Mouse (Mus musculus) thymus, postnatal 36 days (tissue): ENCODE measurements around the gene Mindy4.

ENCODE experiments used
- DNase-seq, 2 experiments: peaks; one replicate each; pipeline ENCODE4 v3.0.0; 2022; ENCODE audit warnings: mixed read lengths in 2 of 2

Gene Mindy4

DNA sequence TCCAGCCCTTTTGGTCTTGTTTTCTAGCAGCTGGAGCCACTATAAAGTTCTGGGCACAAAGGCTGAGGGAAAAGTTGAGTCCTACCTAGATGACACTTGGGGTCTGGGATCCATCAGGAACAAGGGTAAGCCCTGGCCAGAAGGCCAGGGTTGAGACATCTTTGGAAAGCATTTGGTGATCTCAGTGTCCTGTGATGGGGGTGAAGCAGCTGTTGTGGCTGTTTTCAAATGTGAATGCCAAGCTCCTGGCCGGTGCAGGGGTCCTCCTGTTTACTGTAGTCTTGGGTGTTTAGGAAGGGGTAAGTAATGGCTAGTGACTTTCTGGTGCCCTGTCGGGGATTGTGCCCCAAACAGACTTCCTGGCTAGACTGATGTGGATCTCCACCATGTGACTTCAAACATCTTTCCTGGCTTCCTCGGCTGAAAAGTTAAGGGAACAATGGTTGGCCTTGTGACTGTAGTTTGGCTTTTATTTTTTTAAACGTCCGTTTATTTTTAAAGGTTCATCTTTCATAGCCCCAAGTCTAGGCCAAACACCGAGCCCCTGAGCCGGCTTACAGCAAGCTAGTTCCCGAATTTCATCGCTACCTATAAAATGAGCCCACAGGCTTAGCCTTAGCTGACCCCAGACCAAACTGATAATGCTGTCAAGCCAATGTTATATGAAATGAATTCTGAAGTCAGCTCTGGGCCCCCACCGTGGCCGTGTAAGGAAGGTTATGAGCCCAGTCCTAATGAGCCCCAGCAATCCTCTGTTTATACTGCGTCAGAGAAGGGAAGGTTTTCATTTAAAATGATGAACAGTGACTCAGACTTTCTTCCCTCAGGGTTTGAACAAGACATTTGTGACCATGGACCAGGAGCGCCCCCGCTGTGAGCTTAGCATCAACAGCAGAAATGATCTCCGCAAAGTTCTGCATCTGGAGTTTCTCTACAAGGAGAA is 7.5 kb downstream of the Mindy4 start:
- DNase-seq = no peak

DNA sequence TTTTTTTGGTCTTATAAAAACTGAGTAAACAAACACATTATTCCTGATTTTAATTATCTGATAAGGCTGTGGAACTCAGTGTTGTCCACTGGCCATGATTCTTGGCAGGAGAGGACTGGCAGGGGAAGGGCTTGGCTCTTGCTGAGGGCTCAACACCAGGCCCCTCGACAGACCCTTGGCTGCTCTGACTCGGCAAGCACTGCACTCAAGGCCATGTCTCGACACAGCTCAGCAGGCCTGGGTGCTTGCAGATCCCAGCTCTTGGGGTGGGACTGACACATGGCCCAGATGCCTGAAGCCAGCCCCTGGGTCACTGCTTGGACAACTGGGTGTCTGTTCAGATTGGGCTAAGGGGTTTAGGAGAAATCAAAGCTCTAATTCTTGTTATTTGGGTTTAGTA is 11.4 kb downstream of the Mindy4 start:
- DNase-seq = no peak

DNA sequence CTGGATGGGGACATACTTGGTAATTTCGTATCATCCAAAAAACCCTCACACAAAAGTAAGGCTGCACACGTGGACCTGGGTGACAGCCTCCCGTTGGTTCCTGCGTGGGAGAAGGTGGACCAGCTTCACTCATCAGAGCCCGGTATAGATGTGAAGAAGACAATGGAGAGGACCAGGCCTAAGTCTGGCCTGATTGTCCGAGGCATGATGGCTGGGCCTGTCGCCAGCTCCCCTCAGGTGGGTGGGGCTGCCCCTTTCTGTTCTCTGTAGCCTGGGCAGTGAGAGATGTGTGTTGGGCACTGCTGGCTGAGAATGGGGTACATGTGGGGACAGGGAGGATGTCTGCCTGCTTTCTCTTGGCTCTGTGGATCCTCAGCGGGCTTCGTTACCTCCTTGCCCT is 15.0 kb downstream of the Mindy4 start:
- no peak for DNase-seq

DNA sequence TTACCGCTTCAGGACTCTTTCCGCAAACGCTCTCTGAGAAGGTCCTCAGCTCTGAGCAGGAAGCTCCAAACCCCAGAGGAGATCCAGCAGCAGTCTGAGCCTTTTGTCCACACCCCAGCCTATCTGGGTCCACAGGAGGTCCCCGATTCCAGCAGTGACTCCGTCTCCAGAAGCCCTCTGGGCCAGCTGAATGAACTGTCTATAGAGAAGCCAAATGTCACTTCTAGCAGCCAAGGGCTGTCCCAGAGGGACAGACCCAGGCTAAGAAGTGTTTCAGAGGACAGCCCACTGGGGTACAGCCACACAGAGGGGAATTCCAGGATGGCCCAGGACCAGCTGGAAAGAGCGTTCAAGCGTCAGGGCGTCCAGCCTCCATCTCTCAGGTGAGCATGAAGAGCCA is 20.8 kb downstream of the Mindy4 start:
- no peak for DNase-seq

DNA sequence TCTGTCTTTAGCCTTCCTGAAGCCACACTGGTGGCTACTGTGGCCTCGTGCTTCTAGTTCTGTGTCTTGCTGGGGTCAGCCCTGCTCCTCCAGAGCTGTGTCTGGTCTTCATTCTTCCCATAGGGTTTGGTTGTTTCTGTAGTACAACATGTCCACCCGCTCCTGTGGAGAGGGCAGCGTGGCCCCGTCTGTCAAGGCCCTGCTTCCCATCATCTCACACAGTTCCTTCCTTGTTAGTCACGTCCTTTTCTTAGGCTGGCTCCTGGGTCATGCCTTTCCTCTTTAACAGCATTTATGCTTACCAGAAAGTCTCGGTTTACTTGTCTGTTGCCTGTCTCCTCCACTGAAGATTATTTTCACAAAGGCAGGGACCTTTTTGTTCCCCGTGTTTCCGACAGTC is 26.9 kb downstream of the Mindy4 start:
- DNase-seq = no peak

DNA sequence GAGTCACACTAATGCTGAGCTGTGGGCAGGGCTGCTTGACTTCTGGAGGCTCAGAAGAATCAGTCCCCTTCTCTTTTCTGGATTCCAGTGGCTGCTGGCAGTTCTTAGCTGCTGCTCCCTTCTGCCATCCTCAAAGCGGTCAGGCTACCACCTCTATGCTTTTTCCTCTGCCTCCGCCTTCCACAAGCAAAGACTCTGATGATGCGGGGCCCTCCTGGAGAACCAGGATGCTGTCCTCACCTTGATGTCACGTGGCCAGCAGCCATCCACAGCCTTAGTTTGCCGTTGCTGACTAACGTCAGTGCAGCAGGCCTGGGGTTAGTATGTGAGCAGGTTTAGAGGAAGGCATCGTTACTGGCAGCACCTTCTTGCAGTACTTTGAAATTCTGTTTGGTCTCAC is 28.9 kb downstream of the Mindy4 start:
- no peak for DNase-seq

DNA sequence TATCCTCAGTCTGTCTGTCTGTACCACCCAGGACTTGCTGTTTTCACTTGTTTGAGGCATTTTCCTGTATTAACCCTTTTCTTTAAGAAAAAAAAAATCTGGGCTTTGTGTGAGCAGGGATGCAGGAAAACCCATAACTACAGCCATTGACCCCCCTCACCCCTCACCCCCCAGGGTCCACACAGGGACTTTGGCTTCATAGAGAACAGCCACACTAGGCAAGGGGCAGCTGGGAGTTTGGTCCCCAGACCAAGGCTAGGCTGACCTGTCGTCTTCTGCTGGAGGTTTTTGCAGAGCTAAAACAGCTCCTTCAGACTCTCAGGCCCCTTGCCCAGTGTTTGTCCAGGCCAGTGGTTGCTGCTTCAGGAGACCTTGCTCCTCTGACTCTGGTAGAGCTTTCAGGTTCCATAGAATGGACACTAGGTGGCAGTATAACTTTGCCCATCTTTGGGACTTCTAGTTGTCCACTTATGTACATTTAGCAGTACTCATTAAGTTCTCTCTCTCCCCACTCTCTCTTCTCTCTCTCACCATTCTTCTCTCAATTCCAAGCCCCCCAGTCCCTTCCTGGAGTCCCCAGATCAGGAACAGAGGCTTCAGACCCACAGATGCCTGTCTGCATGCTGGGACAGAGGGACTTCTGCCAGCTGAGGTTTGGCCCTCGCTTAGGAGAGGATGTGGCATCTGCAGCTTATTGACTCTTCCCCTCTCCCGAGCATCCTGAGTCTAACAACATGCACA is 29.5 kb downstream of the Mindy4 start:
- no peak for DNase-seq

DNA sequence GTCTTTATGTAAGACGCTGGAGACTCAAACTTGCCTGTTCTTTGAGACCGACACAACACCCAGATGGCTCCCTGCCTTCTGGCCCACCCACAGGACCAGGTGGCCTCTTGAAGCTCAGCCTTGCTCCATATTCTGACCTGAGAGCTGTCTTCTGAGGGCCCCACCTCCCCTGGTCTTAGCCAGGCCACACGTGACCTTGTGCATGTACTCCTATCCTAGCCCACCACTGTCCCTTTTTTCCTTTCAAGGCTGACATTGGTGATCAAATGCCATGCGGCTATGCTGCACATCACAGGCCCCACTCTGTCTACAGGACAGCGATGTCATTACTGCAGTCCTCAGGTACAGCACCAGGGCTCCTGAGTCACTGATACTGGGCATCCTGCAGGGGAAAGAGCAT is 30.1 kb downstream of the Mindy4 start:
- no peak for DNase-seq

DNA sequence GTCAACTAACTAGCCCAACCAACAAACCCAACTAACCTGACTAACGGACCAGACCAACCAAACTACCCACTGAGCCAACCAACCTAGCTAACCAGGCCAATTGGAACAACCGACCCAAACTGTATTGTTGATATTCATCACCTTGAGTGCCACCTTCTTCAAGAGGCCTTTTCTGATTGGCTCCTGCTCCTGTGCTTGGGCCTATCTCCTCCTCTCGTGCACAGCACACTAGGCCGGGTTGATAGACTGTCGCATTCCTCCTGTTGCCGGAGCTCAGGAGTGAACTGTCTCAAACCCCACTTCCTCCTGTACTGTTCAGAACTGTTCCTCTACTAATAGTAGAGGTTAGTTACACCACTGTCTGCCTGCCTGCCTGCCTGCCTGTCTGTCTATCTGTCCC is 31.5 kb downstream of the Mindy4 start:
- DNase-seq = no peak

DNA sequence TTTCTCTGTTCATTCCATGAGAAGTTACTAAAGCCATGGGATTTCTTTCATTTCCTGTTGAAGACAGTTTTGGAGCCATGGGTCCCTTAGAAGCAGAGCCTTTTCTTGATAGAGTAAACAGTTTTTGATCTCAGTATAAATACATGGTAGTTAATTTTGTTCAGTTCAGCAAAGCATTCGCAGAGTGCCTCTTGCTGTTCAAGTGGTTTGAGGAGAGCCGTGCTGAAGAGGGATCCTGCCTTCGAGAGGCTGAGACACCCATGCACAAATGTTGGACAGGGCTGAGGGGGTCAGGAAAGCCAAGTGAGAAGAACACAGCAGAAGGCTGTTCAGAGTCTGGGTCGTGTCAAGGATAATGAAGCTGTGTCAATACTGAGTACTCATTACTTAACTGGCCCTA is 32.5 kb downstream of the Mindy4 start:
- DNase-seq = no peak

DNA sequence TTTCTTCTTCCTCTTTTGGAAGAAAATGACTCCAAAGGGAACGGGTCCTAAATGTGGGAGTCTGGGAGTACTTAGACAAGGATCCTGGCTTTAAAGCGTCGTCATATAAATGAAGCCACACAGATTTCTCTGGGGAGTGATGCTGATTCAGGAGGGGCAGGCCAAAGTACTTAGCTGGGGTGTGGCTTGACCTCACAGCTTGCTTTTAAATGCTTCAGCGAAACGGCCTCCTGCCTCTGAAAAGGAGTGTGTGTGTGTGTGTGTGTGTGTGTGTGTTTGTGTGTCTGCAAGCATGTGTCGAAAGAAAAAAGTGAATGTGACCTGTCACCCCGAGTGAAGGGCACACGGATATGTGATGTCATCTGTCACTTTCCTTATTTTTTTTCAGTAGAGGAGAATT is 36.7 kb downstream of the Mindy4 start:
- DNase-seq = no peak

DNA sequence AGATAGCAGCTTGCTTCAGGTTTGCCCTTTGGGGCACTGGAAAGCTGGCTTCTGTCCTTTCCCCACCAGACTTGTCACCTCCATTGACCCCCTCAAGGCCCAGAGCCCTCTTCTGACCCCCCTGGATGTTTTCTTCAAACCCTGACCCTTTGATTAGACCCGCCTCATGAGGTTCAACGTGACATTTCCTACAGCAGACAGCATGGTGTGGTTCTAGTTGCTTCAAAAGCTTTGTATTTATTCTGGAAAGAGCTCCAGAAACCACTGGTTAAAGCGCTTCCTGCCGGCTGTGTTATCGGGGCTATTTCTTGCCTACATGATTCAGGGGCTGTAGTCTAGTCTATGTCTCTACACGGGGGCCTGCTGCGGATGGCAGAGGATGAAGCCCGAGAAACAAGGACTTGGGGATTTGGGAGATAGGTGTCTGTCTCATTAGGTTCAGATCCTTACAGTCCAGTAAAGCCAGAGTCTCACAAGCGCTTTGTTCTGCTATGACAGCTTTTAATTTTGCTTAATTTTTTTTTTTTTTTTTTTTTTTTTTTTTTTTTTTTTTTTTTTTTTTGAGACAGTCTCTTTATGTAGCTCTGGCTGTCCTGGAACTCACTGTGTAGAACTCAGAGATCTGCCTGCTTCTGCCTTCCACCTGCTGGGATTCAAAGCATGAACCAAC is 37.5 kb downstream of the Mindy4 start:
- no peak for DNase-seq

DNA sequence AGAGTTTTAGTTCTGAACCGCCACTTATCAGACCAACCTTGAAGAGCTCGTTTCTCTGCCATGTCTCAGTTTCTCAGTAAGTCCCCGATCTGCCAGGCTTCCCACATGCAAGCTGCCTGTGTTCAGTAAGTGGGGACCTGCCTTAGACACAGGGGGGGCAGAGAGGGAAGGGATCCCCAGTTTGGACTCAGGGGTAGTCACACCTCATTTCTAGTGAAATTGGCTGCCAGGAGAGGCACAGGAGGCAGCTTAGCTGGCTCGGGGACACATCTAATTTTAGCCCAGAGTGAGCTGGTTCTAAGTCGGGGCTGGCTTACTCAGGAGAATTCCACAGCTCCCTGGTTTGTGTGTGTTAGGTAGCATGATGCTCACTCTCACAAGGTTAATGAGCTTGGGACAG is 38.3 kb downstream of the Mindy4 start:
- DNase-seq = no peak

DNA sequence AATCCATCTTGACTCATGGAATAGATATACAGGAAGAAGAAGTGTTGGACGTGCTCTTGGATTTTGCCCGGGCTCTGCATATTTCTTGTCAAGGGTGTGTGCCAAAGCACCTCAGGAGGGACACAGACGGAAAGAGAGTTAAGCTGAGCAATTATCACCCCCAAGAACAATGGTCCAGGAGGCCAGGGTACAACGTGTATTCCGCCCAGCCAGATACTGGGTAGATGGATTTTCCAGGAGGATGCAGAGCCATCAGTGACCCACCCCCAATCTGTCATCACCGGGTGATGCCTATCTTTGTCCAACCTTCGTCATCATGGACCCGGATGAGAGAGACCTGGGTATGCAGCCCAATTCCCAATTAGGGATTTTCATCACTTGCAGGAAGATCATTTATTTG is 42.5 kb downstream of the Mindy4 start:
- no peak for DNase-seq

DNA sequence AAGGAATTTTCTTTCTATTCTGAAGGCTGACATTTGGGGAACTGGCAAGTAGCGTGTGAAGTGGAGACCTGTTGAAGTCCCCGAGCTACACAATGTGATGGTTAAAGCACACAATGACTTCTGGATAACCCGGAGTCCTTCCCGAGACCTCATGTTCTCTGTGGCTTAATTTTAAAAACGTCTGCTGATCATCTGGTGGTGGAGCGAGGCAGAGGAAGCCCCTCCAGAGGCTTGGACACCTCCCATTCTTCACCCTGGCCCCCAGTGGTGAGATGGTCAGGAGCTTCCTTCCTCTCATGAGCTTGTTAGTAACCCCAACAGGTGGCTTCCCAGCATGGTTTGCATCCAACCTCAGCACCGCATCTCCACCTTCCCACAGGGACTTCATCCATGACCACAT is 43.3 kb downstream of the Mindy4 start:
- DNase-seq = no peak

DNA sequence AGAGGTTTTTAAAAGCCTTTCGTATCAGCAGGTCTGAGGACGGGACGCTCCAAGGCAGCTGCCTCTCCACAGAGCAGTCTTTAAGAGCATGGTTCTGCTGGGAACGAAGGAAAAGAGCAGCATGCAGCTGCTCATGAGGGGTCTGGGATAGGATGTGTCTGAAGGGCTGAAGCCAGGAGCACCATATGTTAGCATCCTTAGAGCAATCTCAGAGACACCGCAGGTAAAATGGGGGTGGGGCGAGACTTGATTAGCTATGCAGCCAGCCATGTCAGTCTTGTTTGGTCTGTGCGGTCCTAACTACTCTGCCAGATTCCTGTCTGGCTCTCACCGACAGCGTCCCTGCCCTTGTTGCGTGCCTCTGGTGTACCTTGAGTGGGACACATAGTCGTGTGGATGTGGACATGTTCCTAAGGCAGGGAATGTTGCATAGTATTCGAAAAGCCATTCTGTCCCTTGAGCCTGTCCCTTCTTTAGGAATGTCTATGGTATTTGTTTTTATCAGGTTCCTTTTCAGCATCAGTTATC is 43.8 kb downstream of the Mindy4 start:
- DNase-seq = no peak

DNA sequence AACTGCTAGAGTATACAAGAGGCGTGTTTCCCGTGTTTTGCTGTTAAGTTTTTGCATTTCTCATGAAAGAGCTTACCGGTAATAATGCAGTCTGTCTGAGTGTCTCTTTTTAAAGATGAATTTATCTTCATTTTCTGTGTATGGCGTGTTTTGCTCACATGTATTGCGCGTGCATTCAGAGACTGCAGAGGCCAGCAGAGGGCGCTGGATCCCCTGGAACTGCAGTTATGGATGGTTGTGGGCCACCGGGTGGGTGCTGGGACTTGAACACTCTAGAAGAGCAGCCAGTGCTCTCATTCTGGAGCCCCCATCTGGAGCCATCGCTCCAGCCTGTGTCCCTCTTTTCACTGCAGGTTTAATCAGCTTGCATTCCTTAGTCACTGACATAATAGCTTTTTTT is 46.1 kb downstream of the Mindy4 start:
- no peak for DNase-seq

DNA sequence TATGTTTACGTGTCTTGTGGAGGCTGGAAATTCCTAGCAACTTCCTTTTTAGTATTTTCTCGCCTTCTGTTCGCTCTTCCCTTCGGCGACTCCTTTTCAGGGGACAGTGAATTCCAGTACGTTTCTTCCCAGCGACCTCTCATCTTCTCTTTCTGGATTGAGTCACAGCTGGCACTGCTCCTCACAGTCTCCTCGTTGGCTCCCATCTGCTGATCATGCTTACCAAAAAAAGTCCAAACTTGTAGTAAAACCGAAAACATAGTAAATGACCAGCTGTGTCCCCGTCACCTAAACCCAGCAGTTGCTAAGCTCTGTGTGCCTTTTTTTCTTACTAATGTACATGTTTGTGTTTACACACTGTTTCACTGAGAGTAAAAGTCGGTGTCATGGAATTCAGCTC is 47.6 kb downstream of the Mindy4 start:
- no peak for DNase-seq

DNA sequence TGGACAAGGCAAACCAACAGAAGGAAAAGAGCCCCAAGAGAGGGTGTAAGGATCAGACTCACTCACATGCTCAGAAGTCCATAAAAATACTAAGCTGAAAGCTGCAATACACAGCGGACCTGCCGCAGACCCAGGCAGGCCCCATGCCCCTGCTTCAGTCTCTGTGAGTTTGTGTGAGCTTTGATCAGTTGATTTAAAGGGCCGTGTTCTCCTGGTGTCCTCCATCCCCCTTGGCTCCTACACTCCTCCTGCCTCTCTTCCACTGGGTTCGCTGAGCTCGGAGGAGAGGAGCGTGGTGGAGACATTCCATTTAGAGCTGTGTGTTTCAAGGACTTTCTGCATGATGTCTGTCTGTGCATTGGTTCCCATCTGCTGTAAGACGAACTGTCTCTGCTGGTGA is 48.4 kb downstream of the Mindy4 start:
- DNase-seq = no peak

DNA sequence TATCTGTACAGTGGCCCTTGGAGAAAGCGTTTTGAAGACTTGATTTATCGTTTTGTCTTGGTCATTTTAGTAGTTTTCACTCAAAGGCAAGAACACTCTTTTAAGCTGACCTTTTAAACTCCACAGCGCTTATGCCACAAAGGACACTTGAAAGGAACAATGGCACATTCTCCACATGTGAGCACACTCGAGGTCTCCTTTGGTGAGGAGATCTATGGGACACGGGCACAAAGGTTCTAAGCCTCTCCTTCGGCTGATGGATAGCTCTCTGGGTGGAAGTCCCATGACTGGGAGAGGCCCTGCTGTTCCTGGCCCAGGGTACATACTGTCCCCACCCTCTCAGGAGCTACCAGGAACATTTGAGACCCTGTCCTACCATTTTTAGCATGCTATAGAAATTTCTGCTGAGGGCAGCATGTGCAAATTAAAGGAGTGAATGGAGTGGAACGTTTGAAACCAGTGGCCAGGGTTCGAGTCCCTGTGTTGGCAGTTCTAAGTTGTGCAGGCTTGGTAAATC is 49.6 kb downstream of the Mindy4 start:
- no peak for DNase-seq

DNA sequence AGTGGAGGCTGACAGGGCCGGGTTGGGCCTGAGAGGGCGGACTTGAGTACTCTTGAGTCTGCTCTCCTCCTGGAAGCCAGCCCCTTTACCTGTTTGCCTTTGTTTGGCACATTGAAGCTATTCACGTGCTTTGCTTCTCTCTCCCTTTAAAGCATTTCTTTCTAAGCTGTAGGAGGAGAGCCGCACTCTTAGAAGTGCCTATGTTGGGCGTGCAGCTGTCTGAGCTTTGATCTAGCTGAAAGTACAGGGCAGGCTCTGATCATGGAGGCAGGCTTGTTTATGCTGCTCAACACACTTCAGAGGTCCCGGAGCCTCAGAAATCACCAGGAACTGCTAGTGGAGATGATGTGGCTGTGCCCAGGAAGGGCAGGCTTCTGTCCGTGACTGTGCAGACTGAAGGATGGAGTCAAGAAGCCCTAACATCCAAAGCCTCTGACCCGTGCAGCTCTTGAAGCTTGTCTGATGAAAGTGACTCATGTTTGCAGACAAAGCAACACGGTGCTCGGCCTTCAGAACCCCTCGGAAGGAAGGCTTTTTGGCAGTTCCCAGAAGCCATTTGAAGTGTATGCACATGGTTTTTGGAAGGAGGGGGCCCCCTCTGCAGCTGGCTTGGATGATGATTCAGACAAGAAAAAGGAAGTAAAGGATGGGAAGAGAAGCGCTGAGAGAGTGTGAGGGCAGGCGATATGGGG is 53.5 kb downstream of the Mindy4 start:
- peak; percentile 43 to 56 for DNase-seq

DNA sequence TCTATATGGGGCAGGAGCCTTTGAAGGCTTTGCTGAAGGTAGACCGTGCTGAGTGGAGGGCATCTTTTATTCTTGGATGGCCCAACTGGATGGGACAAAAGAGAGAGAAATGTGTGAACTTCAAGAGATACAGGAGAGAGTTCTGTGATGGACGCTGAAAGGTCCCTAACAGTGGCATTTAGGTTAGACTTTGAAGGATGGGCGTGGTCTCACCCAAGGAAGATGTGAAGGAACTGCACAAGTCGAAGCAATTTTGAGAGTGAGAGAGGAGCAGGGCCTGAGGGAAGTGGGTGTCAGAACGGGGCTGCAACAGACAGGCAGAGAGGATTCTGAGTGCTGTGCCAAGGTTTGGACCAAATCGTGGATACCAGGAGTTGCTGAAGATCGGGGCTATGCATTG is 54.1 kb downstream of the Mindy4 start:
- DNase-seq = peak; percentile 8 to 13
